Mouse (Mus musculus): ENCODE data around the gene Ift80.

DNA sequence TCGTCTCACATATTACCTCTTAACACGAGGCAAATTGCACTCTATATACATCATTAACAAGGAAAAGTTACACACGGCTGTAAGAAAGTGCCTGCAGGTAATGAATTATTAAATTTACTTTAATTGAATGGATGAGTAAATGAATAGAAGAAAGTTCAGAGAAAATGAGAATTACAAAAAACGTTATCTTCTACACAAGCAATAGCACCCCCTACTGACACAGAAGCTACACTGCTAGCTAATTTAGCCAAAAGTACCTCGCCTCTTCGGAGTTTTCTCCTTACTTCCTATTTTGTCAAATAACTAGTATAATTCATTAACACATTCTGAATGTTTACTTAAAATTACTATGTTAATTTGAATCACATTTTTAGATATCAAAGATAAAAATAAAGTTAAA is 49.9 kb downstream of the Ift80 start:
- TF ChIP-seq GATA1 (IDR thresholded peaks at IDR 0.05; ENCODE audit: low read length) (no peak), TAL1 (IDR thresholded peaks at IDR 0.05; ENCODE audit: low read length) (no peak)

Measured in erythroblast, embryonic 14.5 days (primary cell).